Mouse (Mus musculus) stomach, embryonic 16.5 days (tissue): ENCODE results near the gene Cend1. TPM values are rescaled to one million over a fixed set of nuclear protein-coding genes. Genes with fewer than 3 reads are reported as not detected.

Experiments
- ATAC-seq: fragments of 200-750 bp; cut with Nextera tagmentation; 2 replicates; pipeline ENCODE4 v1.8.0; 2017; ENCODE audit warnings: moderate number of reproducible peaks, moderate TSS enrichment; ENCODE audit not compliant: insufficient read depth, low FRiP score
- H3K27ac ChIP-seq: fragments of 300-500 bp; sonication (generic); 2 replicates; pipeline ENCODE4 v1.5.1; 2014; ENCODE audit warnings: low read length
- H3K27me3 ChIP-seq: fragments of 300-500 bp; sonication (generic); 2 replicates; pipeline ENCODE4 v1.6.1; 2014; ENCODE audit warnings: low read length, control low read depth, mixed read lengths; ENCODE audit not compliant: control insufficient read depth, insufficient read depth
- H3K36me3 ChIP-seq: fragments of 300-500 bp; sonication (generic); 2 replicates; pipeline ENCODE4 v1.6.1; 2014; ENCODE audit warnings: low read length; ENCODE audit not compliant: control insufficient read depth, insufficient read depth
- H3K4me1 ChIP-seq: fragments of 300-500 bp; sonication (generic); 2 replicates; pipeline ENCODE4 v1.6.1; 2014; ENCODE audit warnings: low read length, control low read depth, mixed read lengths; ENCODE audit not compliant: control insufficient read depth, insufficient read depth
- H3K4me2 ChIP-seq: fragments of 300-500 bp; sonication (generic); 2 replicates; pipeline ENCODE4 v1.6.1; 2014; ENCODE audit warnings: low read depth, low read length, mixed read lengths
- H3K4me3 ChIP-seq: fragments of 300-500 bp; sonication (generic); replicated peaks from 2 replicates; pipeline ENCODE4 v1.5.1; 2014; ENCODE audit warnings: mild to moderate bottlenecking, low read length
- H3K9ac ChIP-seq: fragments of 300-500 bp; sonication (generic); 2 replicates; pipeline ENCODE4 v1.6.1; 2014; ENCODE audit warnings: low read length
- H3K9me3 ChIP-seq: fragments of 300-500 bp; sonication (generic); replicated peaks from 2 replicates; pipeline ENCODE4 v1.6.1; 2016; ENCODE audit warnings: low read length, control low read depth; ENCODE audit not compliant: control insufficient read depth
- WGBS: fragments of 180-500 bp; shearing (Covaris S2); extraction: QIAGEN DNeasy Blood & Tissue Kit; methylation state at CpG from one replicate; pipeline ENCODE4 v1.1.7; 2014; 5-methylcytosine and 5-hydroxymethylcytosine counted together
- polyA plus RNA-seq: library from polyadenylated mRNA; unstranded; fragments of >200 nt; fragmentation: Nextera tagmentation; extraction: Ambion mirVana; gene quantifications from 2 replicates; pipeline ENCODE4 v1.2.1, GENCODE M21; 2015

Cend1 gene
- polyA plus RNA-seq, 1 experiment from 2014 or later, result 2.6 TPM

- H3K4me1 ChIP-seq, result peaks cover 46% of the 10 kb centered on the region
- peak overlapping the region; percentile 90 for H3K9ac ChIP-seq
- H3K27me3 ChIP-seq, result peaks cover 18% of the 10 kb centered on the region; the same call in 1 of the 2 replicates
- H3K4me2 ChIP-seq, result peak overlapping the region; percentile 83
- no peaks in the 10 kb centered on the region for H3K9me3 ChIP-seq
- H3K36me3 ChIP-seq, result peaks cover 14% of the 10 kb centered on the region
- peak overlapping the region; percentile 94 for H3K27ac ChIP-seq
- peak overlapping the region; percentile 87 for H3K4me3 ChIP-seq
- ATAC-seq, result no peak
- 54% methylated on average over 10 of the region's 10 CpGs for WGBS
These were observed 37.4 kb upstream of the Cend1 start for GRCm38 (mm10) chr7:141466607-141467148.

GRCm38 (mm10) chr7:141466045-141466394, 36.7 kb upstream of the Cend1 start:
- no peak overlapping the region for H3K4me3 ChIP-seq
- H3K9me3 ChIP-seq, result no peaks in the 10 kb centered on the region
- H3K27me3 ChIP-seq, result peaks cover 20% of the 10 kb centered on the region
- H3K9ac ChIP-seq, result no peak overlapping the region
- H3K27ac ChIP-seq, result no peak overlapping the region
- ATAC-seq, result no peak
- peaks cover 8% of the 10 kb centered on the region; the same call in 1 of the 2 replicates for H3K36me3 ChIP-seq
- no peak overlapping the region for H3K4me2 ChIP-seq
- peaks cover 53% of the 10 kb centered on the region for H3K4me1 ChIP-seq
- WGBS, result 79% methylated on average over 7 of the region's 7 CpGs

GRCm38 (mm10) chr7:141465388-141466044, 36.2 kb upstream of the Cend1 start:
- no peak overlapping the region for H3K4me3 ChIP-seq
- H3K27me3 ChIP-seq, result peaks cover 24% of the 10 kb centered on the region
- peak overlapping the region; percentile 45 for H3K4me2 ChIP-seq
- peaks cover 58% of the 10 kb centered on the region for H3K4me1 ChIP-seq
- no peak for ATAC-seq
- 40% methylated on average over 8 of the region's 10 CpGs for WGBS
- peaks cover 8% of the 10 kb centered on the region; the same call in 1 of the 2 replicates for H3K36me3 ChIP-seq
- peak overlapping the region; percentile 59; the same call in 1 of the 2 replicates for H3K9ac ChIP-seq
- no peaks in the 10 kb centered on the region for H3K9me3 ChIP-seq
- no peak overlapping the region for H3K27ac ChIP-seq

- Histone ChIP-seq H3K27me3 (peaks cover 24% of the 10 kb centered on the region), H3K4me2 (peak overlapping the region; percentile 45), H3K36me3 (peaks cover 2% of the 10 kb centered on the region; the same call in 1 of the 2 replicates), H3K4me1 (peaks cover 65% of the 10 kb centered on the region), H3K27ac (no peak overlapping the region), H3K9ac (peak overlapping the region; percentile 59), H3K4me3 (peak overlapping the region; percentile 22), H3K9me3 (no peaks in the 10 kb centered on the region)
- ATAC-seq, result no peak
- WGBS, result 12% methylated on average over 32 of the region's 38 CpGs
These were observed 35.4 kb upstream of the Cend1 start for GRCm38 (mm10) chr7:141464603-141465201.

GRCm38 (mm10) chr7:141463824-141464602, 34.7 kb upstream of the Cend1 start:
- Histone ChIP-seq H3K4me2 (peak overlapping the region; percentile 45), H3K36me3 (no peaks in the 10 kb centered on the region), H3K4me1 (peaks cover 58% of the 10 kb centered on the region), H3K9ac (0 out of 2 replicates have a peak overlapping the region, but pooled peaks have one; percentile 59), H3K27ac (no peak overlapping the region), H3K4me3 (peak overlapping the region; percentile 22), H3K9me3 (no peaks in the 10 kb centered on the region), H3K27me3 (peaks cover 24% of the 10 kb centered on the region)
- no peak for ATAC-seq
- WGBS, result 39% methylated on average over 12 of the region's 12 CpGs

DNA sequence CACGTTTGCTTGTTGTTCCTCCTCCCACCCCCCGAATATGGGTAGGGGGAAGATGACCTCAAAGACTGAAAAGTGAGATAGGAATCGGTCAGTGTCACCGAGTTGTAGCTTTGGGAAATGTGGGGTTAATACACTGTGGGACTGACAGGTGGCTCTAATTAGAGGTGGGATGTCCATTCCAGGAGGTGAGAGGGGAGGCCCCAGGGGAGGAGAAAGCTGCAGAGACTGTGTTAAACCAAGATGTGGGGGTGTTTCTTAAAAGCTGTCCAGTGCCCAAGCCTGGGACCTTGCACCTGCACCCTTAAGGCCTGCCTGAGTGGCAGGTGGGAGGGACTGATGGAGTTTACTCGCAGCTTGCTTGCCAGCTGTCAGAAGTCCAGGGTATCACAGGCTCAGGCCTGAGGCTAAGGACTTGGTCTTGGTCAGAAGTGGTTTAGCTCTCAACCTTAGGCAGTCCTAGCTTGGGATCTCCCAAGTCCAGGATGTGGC, 33.1 kb upstream of the Cend1 start:
- no peaks in the 10 kb centered on the region for H3K9me3 ChIP-seq
- no peak overlapping the region for H3K27ac ChIP-seq
- H3K9ac ChIP-seq, result peak overlapping the region; percentile 75
- peaks cover 49% of the 10 kb centered on the region for H3K4me1 ChIP-seq
- 17% methylated on average over 5 of the region's 5 CpGs for WGBS
- H3K4me2 ChIP-seq, result peak overlapping the region; percentile 85
- H3K27me3 ChIP-seq, result peaks cover 24% of the 10 kb centered on the region
- no peaks in the 10 kb centered on the region for H3K36me3 ChIP-seq
- H3K4me3 ChIP-seq, result peak overlapping the region; percentile 52
- 0 out of 2 replicates have a peak, but pooled peaks have one; percentile 7 for ATAC-seq

DNA sequence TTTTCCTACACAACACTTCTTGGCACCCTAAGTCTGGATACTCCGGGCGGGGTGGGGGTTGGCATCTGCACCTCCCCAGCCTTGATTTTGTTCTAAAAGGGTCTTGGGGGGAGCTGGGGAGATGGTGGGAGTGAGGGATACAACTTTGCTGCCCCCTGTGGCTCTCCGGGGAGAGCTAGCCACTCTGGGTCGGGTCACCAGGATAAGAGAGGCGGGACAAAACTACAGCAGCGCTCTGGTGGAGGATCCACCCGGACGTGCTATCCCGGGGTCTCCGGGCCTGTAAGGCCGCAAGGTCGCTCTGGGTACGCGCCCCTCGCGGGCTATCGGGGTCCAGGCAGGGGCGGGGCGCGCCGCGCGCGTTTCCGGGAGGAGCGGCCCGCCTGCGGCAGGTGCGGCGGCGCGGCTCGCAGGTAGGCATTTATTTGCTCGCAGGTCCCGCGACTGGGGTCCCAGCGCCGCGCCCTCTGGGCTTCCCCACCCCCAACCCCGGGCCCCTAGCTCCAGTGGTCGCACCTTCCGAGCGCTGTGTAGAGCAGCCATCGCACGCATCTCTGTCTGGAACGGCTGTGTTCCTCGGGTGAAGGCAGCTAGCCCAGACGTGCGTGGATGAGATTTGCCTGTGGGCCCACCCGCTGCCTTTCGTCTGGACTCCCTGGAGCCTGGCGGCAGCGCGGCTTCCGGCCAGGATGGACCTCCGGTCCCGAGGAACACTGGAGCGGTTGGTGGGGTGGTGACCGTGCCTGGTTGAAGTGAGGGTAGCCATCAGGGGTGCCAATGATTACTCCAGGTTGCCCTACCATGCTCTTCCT, 32.4 kb upstream of the Cend1 start:
- Histone ChIP-seq H3K27me3 (peaks cover 24% of the 10 kb centered on the region), H3K4me1 (peaks cover 45% of the 10 kb centered on the region), H3K36me3 (no peaks in the 10 kb centered on the region), H3K4me3 (peak overlapping the region; percentile 52), H3K9ac (peak overlapping the region; percentile 75), H3K9me3 (no peaks in the 10 kb centered on the region), H3K4me2 (peak overlapping the region; percentile 85), H3K27ac (peak overlapping the region; percentile 36)
- WGBS, result 3% methylated on average over 59 of the region's 59 CpGs
- no peak for ATAC-seq

DNA sequence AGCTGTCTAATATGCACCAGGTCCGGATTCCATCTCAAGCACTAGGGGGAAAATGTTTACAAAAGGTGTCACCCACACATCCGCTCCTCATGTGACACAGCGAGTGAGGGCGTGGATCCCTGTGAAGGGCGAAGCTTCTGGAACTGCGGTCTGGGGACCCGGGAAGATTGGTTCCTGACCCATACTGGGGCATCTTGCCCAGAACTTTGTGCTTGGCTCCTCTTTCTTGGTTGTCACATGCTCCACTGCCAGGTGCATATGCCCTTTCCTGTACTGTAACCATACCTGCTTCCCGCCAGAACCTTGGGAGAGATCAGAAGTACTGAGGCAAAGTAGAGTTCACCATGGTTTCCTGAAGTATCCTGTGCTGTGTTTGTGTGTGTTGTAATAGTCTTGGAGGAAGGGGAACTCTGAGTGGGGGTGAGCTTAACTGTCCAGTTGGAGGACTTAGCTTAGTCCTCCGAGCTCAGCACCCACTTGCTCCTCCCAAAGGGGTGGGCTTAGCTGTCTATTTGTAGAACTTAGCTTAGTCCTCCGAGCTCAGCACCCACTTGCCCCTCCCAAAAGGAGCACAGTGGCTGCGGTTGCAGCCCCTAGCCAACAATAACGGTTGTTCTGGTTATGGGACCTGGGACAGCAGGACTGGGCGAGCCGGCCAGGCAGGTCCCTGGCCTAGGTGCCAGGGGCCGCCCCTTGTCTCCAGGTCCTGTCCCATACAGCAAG, 31.3 kb upstream of the Cend1 start, which contains the start of gene Cracr2b:
Gene Cracr2b, plus strand, starts transcription at position 704 of the 723 bp plus-strand sequence.
- peaks cover 24% of the 10 kb centered on the region for H3K27me3 ChIP-seq
- ATAC-seq, result no peak
- no peaks in the 10 kb centered on the region for H3K9me3 ChIP-seq
- WGBS, result 48% methylated on average over 15 of the region's 15 CpGs
- peak within 1 kb of the TSS; percentile 36 for H3K27ac ChIP-seq
- H3K9ac ChIP-seq, result peak within 1 kb of the TSS; percentile 75
- peak within 1 kb of the TSS; percentile 85 for H3K4me2 ChIP-seq
- H3K4me1 ChIP-seq, result peaks cover 37% of the 10 kb centered on the region
- H3K36me3 ChIP-seq, result no peaks in the 10 kb centered on the region
- H3K4me3 ChIP-seq, result peak within 1 kb of the TSS; percentile 52
